In genomic region chr11:114402556-114403320, GRCm38 (mm10) we compare ENCODE assay signal across 9 mouse cellular contexts.
A peak's percentile ranks its signal among the peaks of the same experiment; 100 is the strongest.
DNase-seq lines count a peak whose midpoint lies in the region; ATAC-seq and TF ChIP-seq lines count a peak whose summit lies in the region.
"Had no signal": no experiment of that assay in that cellular context is flagged by ENCODE, and none has a peak within 500 bp of the region (broad histone marks: within the 10 kb centered on the region; RNA-seq: fewer than 3 reads in every experiment).

No protein-coding gene starts in this region.

- no peaks in the 10 kb centered on the region for H3K9me3 ChIP-seq in lung, embryonic 14.5 days (ENCODE audit: low read depth, low read length)
- H3K9me3 ChIP-seq in liver, embryonic 14.5 days (ENCODE audit: control insufficient read depth, low read length), result no peaks in the 10 kb centered on the region
- H3K9me3 ChIP-seq: liver, embryonic 15.5 days had no signal

- H3K27me3 ChIP-seq in lung, embryonic 14.5 days (ENCODE audit: insufficient read depth, low read length), result no peaks in the 10 kb centered on the region
- no peaks in the 10 kb centered on the region for H3K27me3 ChIP-seq in liver, embryonic 14.5 days (ENCODE audit: control insufficient read depth, insufficient read depth, low read length)
- H3K27me3 ChIP-seq: liver, embryonic 15.5 days had no signal

- no peak; the same call in 1 of the 2 replicates for ATAC-seq in lung, embryonic 14.5 days (ENCODE audit: insufficient read depth)
- no peak for ATAC-seq in liver, embryonic 14.5 days (ENCODE audit: insufficient read depth)
- no peak for ATAC-seq in granulocyte monocyte progenitor cell, adult 5-6 weeks (replicated peaks; ENCODE audit: poor library complexity, severe bottlenecking)

- intact Hi-C loops in gastrocnemius, postnatal 36 days (cut with DNase I), result no loop called here

- 34% methylated on average over 15 of the region's 15 CpGs for WGBS in lung, embryonic 14.5 days
- WGBS in liver, embryonic 14.5 days (ENCODE audit: insufficient replicate concordance), result 43% methylated on average over 15 of the region's 15 CpGs

- H3K4me3 ChIP-seq in lung, embryonic 14.5 days (ENCODE audit: low read depth, low read length), result no peak overlapping the region
- no peak overlapping the region for H3K4me3 ChIP-seq in liver, embryonic 14.5 days (ENCODE audit: insufficient read depth in 1 of 2, low read depth in 2 of 2, low read length in 2 of 2)
- H3K4me3 ChIP-seq: liver, embryonic 15.5 days had no signal

- no peak overlapping the region for H3K27ac ChIP-seq in lung, embryonic 14.5 days (ENCODE audit: low read depth)
- no peak overlapping the region for H3K27ac ChIP-seq in liver, embryonic 14.5 days
- H3K27ac ChIP-seq: liver, embryonic 15.5 days had no signal

- H3K4me2 ChIP-seq in lung, embryonic 14.5 days, result no peak overlapping the region
- H3K4me2 ChIP-seq in liver, embryonic 14.5 days (ENCODE audit: low read depth), result no peak overlapping the region
- H3K4me2 ChIP-seq: liver, embryonic 15.5 days had no signal

- no peaks in the 10 kb centered on the region for H3K4me1 ChIP-seq in lung, embryonic 14.5 days (ENCODE audit: insufficient read depth)
- H3K4me1 ChIP-seq in liver, embryonic 14.5 days (replicated peaks; ENCODE audit: control insufficient read depth in 2 of 2, insufficient read depth in 2 of 2, low read length in 1 of 2), result no peaks in the 10 kb centered on the region
- H3K4me1 ChIP-seq: liver, embryonic 15.5 days had no signal

- H3K9ac ChIP-seq in lung, embryonic 14.5 days, result no peak overlapping the region
- no peak overlapping the region for H3K9ac ChIP-seq in liver, embryonic 14.5 days (replicated peaks)
- H3K9ac ChIP-seq: liver, embryonic 15.5 days had no signal

- H3K36me3 ChIP-seq in lung, embryonic 14.5 days (ENCODE audit: insufficient read depth), result no peaks in the 10 kb centered on the region
- H3K36me3 ChIP-seq in liver, embryonic 14.5 days (replicated peaks; ENCODE audit: control insufficient read depth, insufficient read depth, low read depth), result no peaks in the 10 kb centered on the region
- H3K36me3 ChIP-seq: liver, embryonic 15.5 days had no signal

- peak; percentile 67 for DNase-seq in gastrocnemius, postnatal 10 days
- DNase-seq in gastrocnemius, postnatal 36 days, result no peak
- peak; percentile 57 for DNase-seq in lung, embryonic 14.5 days
- DNase-seq in lung, adult 18-20 months, result no peak
- peak; percentile 56 for DNase-seq in embryo, embryonic 9.5 days (ENCODE audit: extremely low spot score)
- DNase-seq in liver, embryonic 14.5 days (ENCODE audit: low read depth in 3 of 3, low spot score in 3 of 3), result no peak
- DNase-seq in natural killer cell, adult 2 months (ENCODE audit: low spot score in 2 of 2), result no peak

- no peak for TF ChIP-seq EP300 in liver, embryonic 14.5 days (IDR thresholded peaks at IDR 0.05; ENCODE audit: low read depth)

- peak; percentile 53 for TF ChIP-seq CTCF in lung, embryonic 14.5 days (IDR thresholded peaks at IDR 0.05; ENCODE audit: low read depth)
- peak; percentile 40; the same call in 1 of the 2 replicates for TF ChIP-seq CTCF in liver, embryonic 14.5 days (IDR thresholded peaks at IDR 0.05; ENCODE audit: low read depth)

Comparison
In these comparisons a context has a peak if more than half of its experiments do, and no peak if none do; other contexts are left out.
1. DNase-seq: peak in gastrocnemius, postnatal 10 days (single experiment), lung, embryonic 14.5 days (single experiment) and embryo, embryonic 9.5 days (single experiment); none in gastrocnemius, postnatal 36 days (0 of 2), lung, adult 18-20 months (0 of 2), liver, embryonic 14.5 days (0 of 3) and natural killer cell, adult 2 months (0 of 2).